Mouse (Mus musculus) natural killer cell, adult 2 months (primary cell): ENCODE measurements at regions not wholly inside any gene's neighbourhood (a gene's known extent, or its start where the extent isn't known, plus 50 kb on each side); places are given as distances from the start of the nearest gene placed in this dataset.

Experiments used
- DNase-seq, 2 experiments: peaks; one replicate each; pipeline ENCODE4 v3.0.0; 2022; ENCODE audit warnings: low spot score in 2 of 2

GRCm38 (mm10) chr15:94049638-94050273 is 415.5 kb downstream of the Adamts20 start:
- DNase-seq, result no peak

DNA sequence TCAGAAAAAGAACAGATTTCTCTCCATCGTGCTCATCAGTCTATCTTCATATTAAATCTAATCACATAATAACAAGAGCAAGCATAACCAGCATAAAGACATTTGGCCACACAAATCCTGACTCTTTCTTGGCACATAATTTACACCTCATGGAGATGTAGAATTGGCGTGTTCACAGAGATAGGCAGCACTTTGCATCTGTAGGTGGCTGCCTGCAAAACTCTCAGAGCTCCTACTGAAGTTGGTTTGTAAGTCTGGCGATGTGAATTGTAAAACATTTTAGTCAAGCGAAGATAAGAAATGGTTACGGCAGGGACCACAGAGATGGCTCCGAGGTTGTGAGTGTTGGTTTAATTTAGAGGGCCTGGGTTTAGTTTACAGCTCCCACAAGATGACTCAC is 419.0 kb downstream of the Adamts20 start:
- DNase-seq, result no peak

DNA sequence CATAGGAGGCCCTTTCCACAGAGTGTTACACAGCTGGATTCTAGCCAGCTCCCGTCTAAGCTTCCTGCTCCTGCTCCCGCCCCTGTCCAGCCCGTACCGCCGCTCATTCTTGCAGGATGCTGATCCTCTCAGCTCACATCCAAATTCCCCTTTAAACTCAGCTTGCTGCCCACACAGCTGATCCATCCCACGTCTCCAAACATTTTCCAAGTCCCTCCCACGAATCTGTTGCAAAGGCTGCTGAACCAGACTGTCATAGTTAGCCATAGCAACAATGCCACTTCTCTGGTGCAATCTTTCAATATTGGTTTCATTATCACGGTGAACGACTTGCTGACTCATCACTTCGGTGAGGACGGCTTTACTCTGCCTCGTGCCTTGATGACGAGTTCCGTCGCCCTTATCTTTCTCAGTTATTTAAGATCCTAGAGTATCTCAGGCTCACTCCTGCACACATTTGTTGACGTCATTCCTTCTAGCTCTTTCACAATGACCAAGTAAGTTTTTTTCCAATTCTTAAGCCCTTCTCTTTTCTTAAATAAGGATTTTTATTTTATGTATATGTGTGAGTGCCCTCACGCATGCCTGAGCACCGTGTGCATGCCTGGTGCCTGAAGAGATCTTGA is 420.0 kb downstream of the Adamts20 start:
- DNase-seq, result no peak

DNA sequence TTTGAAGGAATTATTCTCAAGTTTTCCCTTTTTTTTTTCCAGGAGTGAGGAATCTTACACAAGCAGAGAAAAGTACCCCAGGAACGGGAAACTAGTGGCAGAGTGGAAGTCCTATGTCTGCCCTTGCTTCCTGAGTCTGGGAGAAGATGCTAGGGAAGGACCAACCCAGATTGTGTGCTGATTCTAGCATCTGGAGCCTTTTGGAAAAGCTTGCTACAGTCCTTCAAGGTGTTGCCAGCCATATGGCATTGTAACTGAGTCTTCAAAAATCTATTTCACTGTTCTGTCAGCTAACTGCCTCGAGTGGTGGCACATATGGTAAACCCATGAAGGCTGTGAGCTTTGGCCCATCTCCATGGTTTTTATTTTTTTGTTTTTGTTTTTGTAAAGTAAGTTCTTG is 432.3 kb downstream of the Adamts20 start:
- no peak for DNase-seq

GRCm38 (mm10) chr15:94025996-94026696 is 430.5 kb upstream of the Prickle1 start:
- DNase-seq, result no peak

DNA sequence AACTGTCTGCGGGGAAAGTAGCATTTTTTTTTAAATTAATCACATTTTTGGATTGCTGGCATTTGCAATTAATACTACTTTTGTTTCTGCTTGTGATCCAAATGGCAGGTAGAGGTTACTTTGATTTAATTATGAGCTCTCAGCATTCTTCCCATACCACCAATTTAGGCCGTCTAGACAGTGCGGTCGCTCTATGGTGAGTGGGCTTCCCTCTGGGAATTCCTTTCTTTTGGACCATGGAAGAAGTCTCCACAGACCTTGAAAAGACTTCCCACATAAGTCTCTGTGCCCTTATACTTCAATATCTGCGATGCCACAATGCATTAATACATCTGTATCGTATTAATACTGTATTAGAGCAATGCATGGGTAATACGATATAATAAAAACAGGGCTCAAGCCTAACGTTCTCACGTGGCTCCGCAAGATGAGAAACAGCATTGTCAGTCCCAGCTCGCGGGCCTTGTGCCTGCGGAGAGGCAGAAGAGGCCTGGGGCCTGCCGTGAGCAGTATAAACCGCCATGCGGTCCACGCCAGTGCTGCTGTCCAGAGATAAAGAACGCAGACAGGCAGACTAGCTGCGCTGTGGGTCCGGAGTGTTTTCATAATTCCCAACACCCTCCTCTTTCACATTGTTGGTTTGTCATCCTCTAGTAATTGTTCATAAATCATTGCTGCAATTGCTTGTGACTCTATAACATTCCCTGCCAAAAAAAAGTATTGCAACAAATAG is 429.7 kb upstream of the Prickle1 start:
- DNase-seq, result no peak

DNA sequence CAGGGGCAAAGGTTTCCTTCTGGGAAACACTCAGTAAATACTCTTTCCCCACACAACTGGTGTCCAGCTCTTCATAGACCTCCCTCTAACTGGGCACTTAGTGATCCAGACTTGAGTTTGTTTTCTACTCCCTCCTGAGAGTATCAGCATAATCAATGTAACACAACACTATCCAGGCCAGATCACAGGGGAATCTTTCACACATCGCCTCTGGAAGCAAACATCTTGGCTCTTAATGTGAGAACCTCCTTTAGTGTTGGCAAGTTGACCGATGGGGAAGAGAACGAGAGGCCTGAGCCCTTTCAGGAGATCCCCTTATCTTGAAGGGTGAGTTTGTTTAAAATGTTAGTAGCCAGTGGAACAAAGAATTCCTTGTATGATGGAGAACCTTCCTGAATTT is 429.1 kb upstream of the Prickle1 start:
- no peak for DNase-seq

GRCm38 (mm10) chr15:94024126-94024730 is 428.5 kb upstream of the Prickle1 start:
- no peak for DNase-seq

DNA sequence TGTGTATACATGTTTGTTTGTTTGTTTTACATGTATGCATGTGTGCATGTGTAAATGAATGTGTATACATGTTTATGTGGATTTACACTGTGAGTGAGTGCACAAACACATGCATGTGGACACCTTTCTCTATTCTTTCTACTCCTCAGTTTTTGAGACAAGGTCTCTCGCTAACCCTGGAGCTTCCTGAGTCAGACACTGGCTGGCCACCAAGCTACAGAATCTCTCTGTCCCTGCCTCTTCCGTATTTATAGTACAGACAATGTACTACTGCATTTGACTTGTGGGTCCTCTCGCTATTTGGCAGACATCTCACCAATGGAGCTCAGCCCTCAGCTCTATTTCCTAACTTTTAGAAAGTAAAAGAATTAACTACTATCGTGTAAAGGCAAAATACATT is 427.8 kb upstream of the Prickle1 start:
- DNase-seq, result no peak

DNA sequence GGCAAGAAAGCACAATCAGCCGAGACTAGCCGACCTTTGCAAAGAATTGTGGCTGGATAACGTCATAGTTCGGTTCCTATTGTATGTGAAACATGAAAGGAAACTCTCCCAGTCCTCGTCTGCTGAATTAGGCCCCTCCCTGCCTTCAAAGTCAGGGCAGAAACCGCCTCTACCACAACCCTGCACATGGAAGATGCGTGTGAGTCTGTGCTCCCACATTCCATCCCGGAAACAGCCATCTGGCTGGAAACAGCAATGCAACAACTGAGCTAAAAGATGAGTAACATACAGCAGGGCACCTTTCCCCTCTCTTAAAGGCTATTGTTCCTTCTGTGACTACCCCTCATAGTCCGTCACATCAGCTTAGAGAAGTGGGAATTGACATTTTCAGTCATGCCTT is 422.1 kb upstream of the Prickle1 start:
- DNase-seq, result no peak

DNA sequence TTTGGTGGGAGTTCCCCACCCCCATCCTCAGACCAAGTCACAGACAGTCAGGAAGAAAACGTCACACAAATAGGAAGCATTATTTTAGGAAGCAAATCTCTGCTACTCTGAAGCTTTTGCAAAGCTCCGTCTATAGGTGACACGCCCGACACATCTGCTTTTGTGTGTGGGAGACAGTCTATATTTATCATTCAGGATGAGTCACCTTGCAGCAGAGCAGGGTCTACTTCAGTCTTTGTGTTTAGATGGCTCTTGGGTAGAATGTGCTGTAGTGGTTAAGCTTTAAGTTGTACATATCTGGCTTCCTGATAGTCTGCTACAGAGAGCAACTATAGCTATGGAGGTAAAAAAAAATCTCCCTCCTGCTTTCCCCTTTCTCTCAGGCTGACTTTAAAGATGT is 415.8 kb upstream of the Prickle1 start:
- no peak for DNase-seq

DNA sequence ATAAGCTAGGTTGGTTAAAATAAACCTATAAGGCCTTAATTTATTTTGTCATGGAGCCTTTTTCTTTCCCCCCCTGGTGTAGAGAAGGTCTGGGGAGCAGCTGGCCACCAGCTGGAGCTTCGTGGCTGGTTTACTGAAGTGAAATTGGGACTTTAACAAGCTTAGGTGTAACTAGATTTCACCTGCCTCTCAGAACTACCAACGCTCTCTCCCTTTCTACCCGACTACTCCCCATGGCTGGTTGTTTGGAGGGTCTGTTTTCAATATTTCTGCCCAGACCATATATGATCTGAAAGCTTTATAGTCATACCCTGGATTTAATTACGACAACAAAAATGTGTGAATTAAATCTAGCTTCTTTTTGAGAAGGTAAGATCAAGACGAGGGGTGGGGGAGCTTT is 410.4 kb upstream of the Prickle1 start:
- DNase-seq, result no peak

- no peak for DNase-seq
Measured at GRCm38 (mm10) chr15:94004911-94005310, 409.2 kb upstream of the Prickle1 start.

- no peak for DNase-seq
Measured at GRCm38 (mm10) chr15:94003145-94003544, 407.5 kb upstream of the Prickle1 start.

- no peak for DNase-seq
Measured at GRCm38 (mm10) chr15:93994542-93994941, 398.9 kb upstream of the Prickle1 start.

DNA sequence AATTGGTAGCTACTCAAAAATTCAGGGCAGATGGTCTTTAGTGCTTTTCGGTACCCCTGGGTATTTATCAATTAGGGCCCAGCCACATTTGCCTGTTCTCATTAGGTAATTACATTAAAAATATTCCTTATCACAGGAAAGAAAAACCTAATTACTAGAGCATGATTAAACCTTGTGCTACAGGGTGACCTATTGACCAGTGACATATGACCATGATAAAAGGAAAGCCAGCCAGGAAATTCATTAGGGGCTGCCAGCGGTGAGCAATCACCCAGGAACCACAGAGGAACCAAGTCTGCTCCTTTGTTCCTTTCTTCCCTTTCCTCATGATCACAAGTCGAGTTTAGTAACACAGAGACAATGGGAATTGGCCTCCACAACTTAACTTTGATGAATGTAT is 394.4 kb upstream of the Prickle1 start:
- DNase-seq, result no peak

GRCm38 (mm10) chr15:93988367-93988766 is 392.7 kb upstream of the Prickle1 start:
- no peak for DNase-seq

DNA sequence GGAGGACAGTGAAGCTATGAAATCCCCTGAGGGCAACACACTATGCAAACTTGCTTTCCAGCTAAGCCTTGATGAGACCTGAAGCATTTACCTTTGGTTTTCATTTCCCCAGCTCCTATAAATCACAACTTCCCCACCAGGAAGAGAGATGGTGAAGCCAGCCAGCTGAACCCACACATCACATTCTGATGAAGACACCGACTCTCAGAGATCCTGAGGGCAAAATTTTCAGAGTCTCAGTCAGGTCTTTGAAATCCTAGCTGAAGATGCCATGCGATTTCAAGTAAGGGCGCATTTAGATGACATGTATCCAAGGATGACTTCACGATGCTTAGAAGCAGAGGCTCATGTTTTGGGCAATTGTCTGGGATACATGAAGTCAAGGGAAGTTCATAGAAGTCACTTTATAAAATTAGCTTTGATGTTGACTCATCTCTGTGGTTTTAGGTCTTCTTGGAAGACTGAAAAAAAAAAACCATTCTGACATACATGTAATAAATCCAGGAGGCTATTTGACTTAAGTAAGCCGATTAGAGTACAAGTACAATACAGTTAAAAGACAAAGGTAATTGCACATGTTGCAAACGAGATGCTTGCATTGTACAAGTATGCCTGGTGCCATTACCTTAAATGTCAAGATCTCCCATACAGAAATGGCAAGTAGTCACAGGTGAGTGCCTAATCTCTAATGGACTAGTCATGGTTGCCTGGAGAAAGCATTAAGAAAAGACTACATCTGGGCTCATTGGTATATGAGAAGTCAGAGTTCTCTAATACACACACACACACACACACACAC is 391.1 kb upstream of the Prickle1 start:
- no peak for DNase-seq

- no peak for DNase-seq
Measured at GRCm38 (mm10) chr15:93982091-93982490, 386.4 kb upstream of the Prickle1 start.

DNA sequence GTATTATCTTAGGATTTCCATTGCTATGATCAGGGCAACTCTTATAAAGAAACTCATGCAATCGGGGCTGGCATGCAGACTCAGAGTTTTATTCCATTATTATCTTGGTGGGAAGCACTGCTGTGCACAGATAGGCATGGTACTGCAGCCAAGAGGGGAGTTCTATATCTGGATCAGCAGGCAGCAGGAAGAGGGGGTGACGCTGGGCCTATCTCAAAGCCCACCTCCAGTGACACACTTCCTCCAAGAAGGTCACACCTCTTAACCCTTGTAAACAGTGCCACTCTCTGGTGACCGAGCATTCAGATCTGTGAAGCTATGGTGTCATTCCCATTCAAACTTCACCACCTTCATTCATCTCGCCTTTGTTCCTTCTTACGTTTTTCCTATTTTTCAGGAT is 381.8 kb upstream of the Prickle1 start:
- DNase-seq, result no peak

GRCm38 (mm10) chr15:93974727-93975126 is 379.0 kb upstream of the Prickle1 start:
- DNase-seq, result no peak
